Mouse (Mus musculus): ENCODE measurements around the gene Gm20877. TPM values are rescaled to one million over a fixed set of nuclear protein-coding genes. Genes with fewer than 3 reads are reported as not detected.
"Not testable (repeated sequence)": the region's sequence is repeated elsewhere in the genome, so short reads cannot be mapped to it uniquely, and the experiment has no call there.

The Gm20877 gene
- polyA plus RNA-seq (2014; fragmentation: Nextera tagmentation; extraction: Ambion mirVana), result not detected in 2 replicates

- no CpG with 5 or more reads among the region's 3 CpGs for WGBS (ENCODE audit: insufficient replicate concordance)
- not testable (repeated sequence) for H3K27me3 ChIP-seq (ENCODE audit: control insufficient read depth, insufficient read depth, low read length); H3K9me3 ChIP-seq (replicated peaks; ENCODE audit: control insufficient read depth, low read length); H3K36me3 ChIP-seq (ENCODE audit: control insufficient read depth, insufficient read depth, low read length); H3K4me1 ChIP-seq (ENCODE audit: control insufficient read depth, insufficient read depth, low read length); H3K27ac ChIP-seq (ENCODE audit: low read depth, low read length); ATAC-seq (replicated peaks; ENCODE audit: insufficient number of reproducible peaks, low FRiP score, low TSS enrichment); H3K4me2 ChIP-seq; H3K4me3 ChIP-seq (ENCODE audit: low read depth, low read length); H3K9ac ChIP-seq (ENCODE audit: low read depth, low read length)
These were observed at the start of gene Gm20877 for GRCm38 (mm10) chrY:17093573-17093972. Gene Gm20877 (plus strand): TSS chrY:17093873.
